Mouse (Mus musculus) liver, postnatal 0 days (tissue): ENCODE results near the gene Syt2. TPM values are rescaled to one million over a fixed set of nuclear protein-coding genes. Genes with fewer than 3 reads are reported as not detected.

ENCODE experiments used
- ATAC-seq: fragments of 200-750 bp; cut with Nextera tagmentation; 2 replicates; pipeline ENCODE4 v1.8.0; 2017; ENCODE audit warnings: mild to moderate bottlenecking, moderate library complexity
- DNase-seq: peaks from one replicate; pipeline ENCODE4 v3.0.0-alpha.2; 2016
- H3K27ac ChIP-seq: fragments of 300-500 bp; sonication (generic); 2 replicates; pipeline ENCODE4 v1.5.1; 2014; ENCODE audit warnings: antibody characterized with exemption, moderate library complexity, mild to moderate bottlenecking, low read depth
- H3K27me3 ChIP-seq: fragments of 300-500 bp; sonication (generic); 2 replicates; pipeline ENCODE4 v1.6.1; 2014; ENCODE audit warnings: low read length, control low read depth, mixed read lengths; ENCODE audit not compliant: insufficient read depth
- H3K36me3 ChIP-seq: fragments of 300-500 bp; sonication (generic); replicated peaks from 2 replicates; pipeline ENCODE4 v1.6.1; 2014; ENCODE audit warnings: mild to moderate bottlenecking, control low read depth, low read length, moderate library complexity, mixed read lengths; ENCODE audit not compliant: insufficient read depth
- H3K4me1 ChIP-seq: fragments of 300-500 bp; sonication (generic); 2 replicates; pipeline ENCODE4 v1.6.1; 2014; ENCODE audit warnings: antibody characterized with exemption, mild to moderate bottlenecking, control low read depth; ENCODE audit not compliant: insufficient read depth
- H3K4me2 ChIP-seq: fragments of 300-500 bp; sonication (generic); 2 replicates; pipeline ENCODE4 v1.6.1; 2014; ENCODE audit warnings: low read depth, mild to moderate bottlenecking, low read length, moderate library complexity, mixed read lengths
- H3K4me3 ChIP-seq: fragments of 300-500 bp; sonication (generic); 2 replicates; pipeline ENCODE4 v1.5.1; 2014; ENCODE audit warnings: low read depth, low read length
- H3K9ac ChIP-seq: fragments of 300-500 bp; sonication (generic); replicated peaks from 2 replicates; pipeline ENCODE4 v1.6.1; 2014; ENCODE audit warnings: mild to moderate bottlenecking, moderate library complexity
- H3K9me3 ChIP-seq: fragments of 300-500 bp; sonication (generic); 2 replicates; pipeline ENCODE4 v1.6.1; 2016; ENCODE audit warnings: mild to moderate bottlenecking, control low read depth, low read length, mixed read lengths
- CTCF ChIP-seq: sonication (generic); IDR thresholded peaks from 2 replicates; pipeline ENCODE4 v1.5.1; 2016; ENCODE audit warnings: antibody characterized with exemption, low read depth
- EP300 ChIP-seq: IDR thresholded peaks from 2 replicates; pipeline ENCODE4 v1.6.1; 2016; ENCODE audit warnings: antibody characterized with exemption, low read depth, mild to moderate bottlenecking
- WGBS: fragments of 180-500 bp; shearing (Covaris S2); extraction: QIAGEN DNeasy Blood & Tissue Kit; methylation state at CpG from one replicate; pipeline ENCODE4 v1.1.7; 2014; ENCODE audit not compliant: insufficient replicate concordance; 5-methylcytosine and 5-hydroxymethylcytosine counted together
- polyA plus RNA-seq: library from polyadenylated mRNA; unstranded; fragments of >200 nt; fragmentation: Nextera tagmentation; extraction: Ambion mirVana; gene quantifications from 2 replicates; pipeline ENCODE4 v1.2.1, GENCODE M21; 2015

The Syt2 gene
- polyA plus RNA-seq, 1 experiment from 2014 or later, result not detected

- H3K27me3 ChIP-seq, result no peaks in the 10 kb centered on the region
- no peak overlapping the region for H3K27ac ChIP-seq
- H3K4me3 ChIP-seq, result no peak overlapping the region
- H3K4me2 ChIP-seq, result no peak overlapping the region; the same call in 1 of the 2 replicates
- ATAC-seq (no peak), DNase-seq (peak; percentile 40)
- no peaks in the 10 kb centered on the region for H3K36me3 ChIP-seq
- no peaks in the 10 kb centered on the region for H3K4me1 ChIP-seq
- no peak for TF ChIP-seq CTCF
- no peak for TF ChIP-seq EP300
- no peak overlapping the region for H3K9ac ChIP-seq
- H3K9me3 ChIP-seq, result no peaks in the 10 kb centered on the region
- WGBS, result 38% methylated on average over 12 of the region's 12 CpGs
These were observed 73.3 kb downstream of the Syt2 start for GRCm38 (mm10) chr1:134719718-134720304.

GRCm38 (mm10) chr1:134721486-134721885, 75.0 kb downstream of the Syt2 start:
- no peak for TF ChIP-seq CTCF
- TF ChIP-seq EP300, result no peak
- H3K27ac ChIP-seq, result no peak overlapping the region
- WGBS, result 68% methylated on average over 5 of the region's 5 CpGs
- no peaks in the 10 kb centered on the region for H3K9me3 ChIP-seq
- no peaks in the 10 kb centered on the region for H3K36me3 ChIP-seq
- H3K4me2 ChIP-seq, result no peak overlapping the region
- ATAC-seq (no peak), DNase-seq (no peak)
- no peaks in the 10 kb centered on the region for H3K27me3 ChIP-seq
- no peak overlapping the region for H3K9ac ChIP-seq
- H3K4me1 ChIP-seq, result no peaks in the 10 kb centered on the region
- H3K4me3 ChIP-seq, result no peak overlapping the region

GRCm38 (mm10) chr1:134722891-134723290, 76.4 kb downstream of the Syt2 start:
- ATAC-seq (no peak), DNase-seq (no peak)
- Histone ChIP-seq H3K27ac (no peak overlapping the region), H3K9ac (no peak overlapping the region), H3K9me3 (no peaks in the 10 kb centered on the region), H3K4me1 (no peaks in the 10 kb centered on the region), H3K4me2 (no peak overlapping the region), H3K27me3 (no peaks in the 10 kb centered on the region), H3K36me3 (no peaks in the 10 kb centered on the region), H3K4me3 (no peak overlapping the region)
- TF ChIP-seq CTCF (no peak), EP300 (no peak)
- 86% methylated on average over 7 of the region's 7 CpGs for WGBS

GRCm38 (mm10) chr1:134725276-134725675, 78.8 kb downstream of the Syt2 start:
- WGBS, result 34% methylated on average over 5 of the region's 5 CpGs
- no peak for TF ChIP-seq EP300
- TF ChIP-seq CTCF, result peak; percentile 73
- no peak overlapping the region for H3K9ac ChIP-seq
- no peak overlapping the region for H3K27ac ChIP-seq
- H3K27me3 ChIP-seq, result no peaks in the 10 kb centered on the region
- no peak overlapping the region for H3K4me2 ChIP-seq
- no peaks in the 10 kb centered on the region for H3K4me1 ChIP-seq
- no peaks in the 10 kb centered on the region for H3K9me3 ChIP-seq
- ATAC-seq, result no peak
- H3K4me3 ChIP-seq, result no peak overlapping the region
- peak; percentile 64 for DNase-seq
- H3K36me3 ChIP-seq, result no peaks in the 10 kb centered on the region

GRCm38 (mm10) chr1:134726480-134726879, 80.0 kb downstream of the Syt2 start:
- Histone ChIP-seq H3K4me3 (no peak overlapping the region), H3K27me3 (no peaks in the 10 kb centered on the region), H3K9ac (no peak overlapping the region), H3K9me3 (no peaks in the 10 kb centered on the region), H3K27ac (no peak overlapping the region), H3K4me2 (no peak overlapping the region), H3K36me3 (no peaks in the 10 kb centered on the region), H3K4me1 (no peaks in the 10 kb centered on the region)
- ATAC-seq, result no peak
- DNase-seq, result no peak
- TF ChIP-seq CTCF (no peak), EP300 (no peak)
- 80% methylated on average over 7 of the region's 7 CpGs for WGBS

GRCm38 (mm10) chr1:134727256-134727655, 80.8 kb downstream of the Syt2 start:
- TF ChIP-seq EP300, result no peak
- TF ChIP-seq CTCF, result no peak
- Histone ChIP-seq H3K27me3 (no peaks in the 10 kb centered on the region), H3K9ac (no peak overlapping the region), H3K4me3 (no peak overlapping the region), H3K4me2 (no peak overlapping the region), H3K4me1 (no peaks in the 10 kb centered on the region), H3K36me3 (no peaks in the 10 kb centered on the region), H3K9me3 (no peaks in the 10 kb centered on the region), H3K27ac (no peak overlapping the region)
- WGBS, result 57% methylated on average over 8 of the region's 8 CpGs
- ATAC-seq (no peak), DNase-seq (no peak)
